Mouse (Mus musculus) lung, embryonic 16.5 days (tissue): Measurements from ENCODE around the gene Ugt1a10. TPM values are rescaled to one million over a fixed set of nuclear protein-coding genes. Genes with fewer than 3 reads are reported as not detected.
"Not testable (repeated sequence)": the region's sequence is repeated elsewhere in the genome, so short reads cannot be mapped to it uniquely, and the experiment has no call there.

Source experiments
- ATAC-seq: fragments of 200-750 bp; cut with Nextera tagmentation; 2 replicates; pipeline ENCODE4 v1.8.0; 2017; ENCODE audit warnings: low read depth, mild to moderate bottlenecking, moderate library complexity
- H3K27ac ChIP-seq: fragments of 300-500 bp; sonication (generic); 2 replicates; pipeline ENCODE4 v1.5.1; 2014; ENCODE audit warnings: mild to moderate bottlenecking, control low read depth, low read length
- H3K27me3 ChIP-seq: fragments of 300-500 bp; sonication (generic); 2 replicates; pipeline ENCODE4 v1.6.1; 2014; ENCODE audit warnings: low read depth, low read length, mixed read lengths; ENCODE audit not compliant: control insufficient read depth, insufficient read depth
- H3K36me3 ChIP-seq: fragments of 300-500 bp; sonication (generic); 2 replicates; pipeline ENCODE4 v1.6.1; 2014; ENCODE audit warnings: low read length; ENCODE audit not compliant: control insufficient read depth, insufficient read depth
- H3K4me1 ChIP-seq: fragments of 300-500 bp; sonication (generic); replicated peaks from 2 replicates; pipeline ENCODE4 v1.6.1; 2014; ENCODE audit warnings: low read length, mixed read lengths; ENCODE audit not compliant: control insufficient read depth, insufficient read depth
- H3K4me2 ChIP-seq: fragments of 300-500 bp; sonication (generic); 2 replicates; pipeline ENCODE4 v1.6.1; 2014; ENCODE audit warnings: low read depth, low read length, control low read depth
- H3K4me3 ChIP-seq: fragments of 300-500 bp; sonication (generic); 2 replicates; pipeline ENCODE4 v1.5.1; 2014; ENCODE audit warnings: mild to moderate bottlenecking, low read length, control low read depth
- H3K9ac ChIP-seq: fragments of 300-500 bp; sonication (generic); 2 replicates; pipeline ENCODE4 v1.6.1; 2014; ENCODE audit warnings: low read length, control low read depth
- H3K9me3 ChIP-seq: fragments of 300-500 bp; sonication (generic); 2 replicates; pipeline ENCODE4 v1.6.1; 2016; ENCODE audit warnings: low read length; ENCODE audit not compliant: control insufficient read depth
- WGBS: fragments of 180-500 bp; shearing (Covaris S2); extraction: QIAGEN DNeasy Blood & Tissue Kit; methylation state at CpG from one replicate; pipeline ENCODE4 v1.1.7; 2014; 5-methylcytosine and 5-hydroxymethylcytosine counted together
- polyA plus RNA-seq: library from polyadenylated mRNA; unstranded; fragments of >200 nt; fragmentation: Nextera tagmentation; extraction: Ambion mirVana; gene quantifications from 2 replicates; pipeline ENCODE4 v1.2.1, GENCODE M21; 2015

Ugt1a10 gene
- polyA plus RNA-seq, 1 experiment from 2014 or later, result not detected

GRCm38 (mm10) chr1:88129091-88129490, 73.9 kb downstream of the Ugt1a10 start:
- 70% methylated on average over 2 of the region's 2 CpGs for WGBS
- ATAC-seq, H3K27me3 ChIP-seq: not testable (repeated sequence)

DNA sequence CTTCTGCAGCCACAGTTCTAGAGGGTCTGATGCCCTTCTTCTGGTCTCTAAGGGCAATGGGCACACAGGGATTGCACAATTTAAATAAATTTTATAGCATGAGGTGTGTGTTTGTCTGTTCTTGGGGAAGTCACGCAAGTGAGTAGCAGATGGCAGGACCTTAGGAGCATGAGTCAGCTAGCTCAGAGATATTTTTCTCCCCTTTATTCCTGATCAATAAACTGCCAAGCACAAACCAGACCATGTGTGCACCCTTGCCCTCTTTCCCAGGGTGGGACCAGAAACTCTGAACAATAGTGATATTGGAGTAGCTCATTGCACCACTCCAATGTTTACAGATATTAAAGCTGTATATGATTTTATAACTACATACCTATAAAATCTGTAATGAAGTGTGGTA, 75.0 kb downstream of the Ugt1a10 start:
- not testable (repeated sequence) for H3K4me2 ChIP-seq, H3K36me3 ChIP-seq, H3K27ac ChIP-seq, H3K9ac ChIP-seq, H3K4me1 ChIP-seq, ATAC-seq, H3K9me3 ChIP-seq, H3K27me3 ChIP-seq, H3K4me3 ChIP-seq
- 76% methylated on average over 1 of the region's 1 CpGs for WGBS

More at GRCm38 (mm10) chr1:88129091-88129490, 73.9 kb downstream of the Ugt1a10 start:
- not testable (repeated sequence) for H3K4me2 ChIP-seq, H3K9me3 ChIP-seq, H3K36me3 ChIP-seq, H3K27ac ChIP-seq, H3K4me3 ChIP-seq, H3K9ac ChIP-seq, H3K4me1 ChIP-seq

DNA sequence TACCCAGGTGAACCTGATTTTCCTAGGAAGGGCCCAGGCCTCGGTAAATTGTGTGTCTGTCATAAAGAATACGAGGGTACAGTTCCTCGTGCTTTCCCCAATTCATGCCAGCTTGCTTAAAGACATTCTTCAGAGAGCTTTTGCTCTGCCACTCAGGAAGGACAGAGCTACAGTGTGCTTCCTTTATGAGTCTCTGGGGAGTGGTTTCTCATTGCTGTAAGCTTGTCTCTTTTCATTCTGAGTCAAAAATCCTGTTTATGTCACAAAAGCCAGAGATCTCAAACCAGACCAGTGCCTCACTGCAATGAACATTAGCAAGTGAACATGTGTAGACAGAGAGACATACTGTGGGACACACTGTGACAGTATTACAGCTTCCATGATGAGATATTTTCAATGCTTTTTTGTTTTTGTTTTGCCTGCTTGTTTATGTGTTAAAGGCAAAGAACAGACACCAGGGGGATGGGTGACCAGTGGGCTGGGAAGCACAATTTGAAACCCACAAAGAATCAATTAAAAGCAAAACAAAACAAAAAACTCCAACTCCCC, 78.8 kb downstream of the Ugt1a10 start:
- no peak overlapping the region for H3K4me3 ChIP-seq
- H3K9me3 ChIP-seq, result no peaks in the 10 kb centered on the region
- H3K4me2 ChIP-seq, result no peak overlapping the region
- WGBS, result 61% methylated on average over 3 of the region's 3 CpGs
- no peaks in the 10 kb centered on the region for H3K27me3 ChIP-seq
- no peak overlapping the region for H3K9ac ChIP-seq
- peaks cover 4% of the 10 kb centered on the region; the same call in 1 of the 2 replicates for H3K4me1 ChIP-seq
- peak overlapping the region; percentile 75 for H3K27ac ChIP-seq
- ATAC-seq, result no peak
- no peaks in the 10 kb centered on the region for H3K36me3 ChIP-seq

- ATAC-seq, result peak; percentile 70
- peak within 1 kb of the TSS; percentile 75 for H3K27ac ChIP-seq
- H3K4me1 ChIP-seq, H3K27me3 ChIP-seq, H3K36me3 ChIP-seq, H3K4me2 ChIP-seq, H3K9me3 ChIP-seq, H3K9ac ChIP-seq, H3K4me3 ChIP-seq: not testable (repeated sequence)
- 24% methylated on average over 4 of the region's 5 CpGs for WGBS
Observed at GRCm38 (mm10) chr1:88134457-88135011, 79.3 kb downstream of the Ugt1a10 start, which contains the start of gene Ugt1a6a. Gene Ugt1a6a (plus strand): TSS chr1:88134809.

DNA sequence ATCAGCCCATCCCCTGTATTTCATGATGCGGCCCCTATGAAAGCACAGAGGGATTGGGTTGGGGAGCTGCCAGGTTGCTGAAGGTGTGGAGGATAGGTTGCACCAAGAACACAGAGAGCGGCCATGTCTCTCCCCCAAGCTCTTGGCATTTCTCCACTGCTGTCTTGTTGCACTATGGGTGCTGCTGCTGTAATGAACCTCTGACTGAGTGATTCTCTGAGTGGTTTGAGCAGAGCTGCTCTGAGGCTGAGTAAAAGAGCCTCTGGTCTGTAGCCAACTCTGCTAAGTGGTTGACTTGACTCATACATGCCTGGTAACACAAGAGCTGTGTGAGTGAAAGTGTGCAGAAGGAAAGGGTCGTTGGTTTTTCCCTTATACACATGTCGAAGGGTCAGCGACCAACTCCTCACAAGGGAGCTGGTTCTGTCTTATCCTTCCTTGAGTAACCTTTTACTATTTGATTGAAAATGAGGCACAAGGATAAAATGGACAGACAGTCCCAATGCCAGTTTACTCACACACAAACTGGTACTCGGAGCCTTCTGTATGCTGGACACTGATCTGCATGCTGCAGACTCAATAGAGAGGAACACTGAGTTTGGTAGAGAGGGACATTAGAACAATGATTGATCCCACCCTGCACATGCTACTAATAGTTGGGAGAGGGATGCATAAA, 80.2 kb downstream of the Ugt1a10 start:
- not testable (repeated sequence) for H3K27ac ChIP-seq, H3K36me3 ChIP-seq, H3K27me3 ChIP-seq, H3K4me2 ChIP-seq, H3K4me3 ChIP-seq, H3K9ac ChIP-seq, H3K9me3 ChIP-seq, H3K4me1 ChIP-seq
- 70% methylated on average over 5 of the region's 6 CpGs for WGBS
- peak; percentile 72; the same call in 1 of the 2 replicates for ATAC-seq

GRCm38 (mm10) chr1:88136646-88137045, 81.5 kb downstream of the Ugt1a10 start:
- H3K36me3 ChIP-seq, result no peaks in the 10 kb centered on the region
- H3K4me1 ChIP-seq, result peaks cover 4% of the 10 kb centered on the region; the same call in 1 of the 2 replicates
- H3K9ac ChIP-seq, result no peak overlapping the region
- no peak overlapping the region for H3K4me2 ChIP-seq
- no peak overlapping the region for H3K27ac ChIP-seq
- WGBS, result 65% methylated on average over 2 of the region's 2 CpGs
- no peak for ATAC-seq
- no peak overlapping the region for H3K4me3 ChIP-seq
- H3K9me3 ChIP-seq, result no peaks in the 10 kb centered on the region
- H3K27me3 ChIP-seq, result no peaks in the 10 kb centered on the region

DNA sequence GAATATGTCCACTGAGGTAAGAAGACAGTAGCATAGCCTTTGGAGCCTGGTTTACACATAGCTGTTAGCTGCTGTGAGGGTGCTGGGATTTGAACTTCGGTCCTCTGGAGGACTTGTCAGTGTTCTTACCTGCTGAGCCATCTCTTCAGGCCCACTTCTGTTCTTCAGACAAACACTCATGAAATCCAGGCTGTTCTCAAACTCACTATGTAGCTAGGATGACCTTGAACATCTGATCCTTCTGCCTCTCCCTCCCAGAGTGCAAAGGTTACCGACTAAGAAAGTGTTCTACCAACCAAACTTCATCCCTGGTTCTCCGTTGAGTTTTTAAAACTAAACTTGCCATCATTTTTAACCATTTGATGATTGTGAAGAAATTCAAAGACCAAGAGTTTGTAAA, 82.1 kb downstream of the Ugt1a10 start:
- Histone ChIP-seq H3K36me3 (no peaks in the 10 kb centered on the region), H3K9ac (no peak overlapping the region)
- 74% methylated on average over 3 of the region's 3 CpGs for WGBS

GRCm38 (mm10) chr1:88138145-88138544, 83.0 kb downstream of the Ugt1a10 start:
- H3K4me3 ChIP-seq, result no peak overlapping the region
- H3K4me2 ChIP-seq, result no peak overlapping the region
- no peaks in the 10 kb centered on the region for H3K27me3 ChIP-seq
- peaks cover 4% of the 10 kb centered on the region; the same call in 1 of the 2 replicates for H3K4me1 ChIP-seq
- H3K27ac ChIP-seq, result no peak overlapping the region
- no peaks in the 10 kb centered on the region for H3K9me3 ChIP-seq
- H3K36me3 ChIP-seq, result no peaks in the 10 kb centered on the region
- 70% methylated on average over 1 of the region's 1 CpGs for WGBS
- no peak for ATAC-seq
- H3K9ac ChIP-seq, result no peak overlapping the region

More for the DNA sequence above, 82.1 kb downstream of the Ugt1a10 start:
- no peak overlapping the region for H3K4me2 ChIP-seq
- no peaks in the 10 kb centered on the region for H3K9me3 ChIP-seq
- peaks cover 4% of the 10 kb centered on the region; the same call in 1 of the 2 replicates for H3K4me1 ChIP-seq
- no peaks in the 10 kb centered on the region for H3K27me3 ChIP-seq
- ATAC-seq, result no peak
- no peak overlapping the region for H3K4me3 ChIP-seq
- H3K27ac ChIP-seq, result no peak overlapping the region

DNA sequence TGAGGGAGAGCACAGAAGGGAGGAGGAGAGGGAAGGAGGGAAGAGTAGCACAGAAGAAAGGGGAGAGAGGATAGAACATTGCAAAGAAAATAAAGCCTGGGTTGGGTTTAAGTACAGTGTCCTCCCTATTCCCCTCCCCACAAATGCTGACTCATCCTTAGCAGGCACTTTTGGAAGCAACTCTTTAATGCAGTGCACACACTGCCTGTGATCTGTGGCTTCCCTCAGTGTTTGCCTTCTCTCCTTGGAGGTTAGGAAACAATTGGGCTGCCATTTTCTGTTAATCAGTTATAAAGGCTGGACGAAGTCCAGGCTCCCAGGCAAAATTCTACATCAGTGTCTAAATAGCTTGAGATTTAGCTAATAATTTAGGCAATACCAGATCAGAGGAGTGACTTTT, 85.3 kb downstream of the Ugt1a10 start:
- H3K4me2 ChIP-seq, H3K9me3 ChIP-seq, H3K27ac ChIP-seq, H3K36me3 ChIP-seq, H3K4me3 ChIP-seq, H3K4me1 ChIP-seq, H3K27me3 ChIP-seq, H3K9ac ChIP-seq: not testable (repeated sequence)
- peak; percentile 43; the same call in 1 of the 2 replicates for ATAC-seq
- 33% methylated on average over 1 of the region's 1 CpGs for WGBS
